ENCODE assay signal across 17 mouse cellular contexts in the genomic region with DNA sequence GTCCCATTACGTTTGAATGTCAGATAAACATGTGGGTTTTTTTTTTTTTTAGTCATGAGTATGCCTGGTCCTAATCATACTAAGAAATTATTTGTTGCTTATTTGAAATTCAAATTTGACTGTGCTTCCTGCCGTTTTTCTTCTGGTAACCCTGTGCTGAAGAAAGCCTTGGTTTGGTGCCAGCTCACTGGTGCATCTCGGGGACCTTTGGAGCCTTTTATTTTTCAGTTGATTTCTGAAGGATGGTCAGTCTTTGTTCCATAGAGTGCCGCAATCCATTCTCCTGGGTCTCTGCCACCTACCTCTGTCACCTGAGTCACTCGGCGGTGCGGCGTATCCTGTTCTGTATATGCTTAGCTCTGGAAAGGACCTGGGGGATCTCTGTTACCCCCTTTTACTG.
DNase-seq lines count a peak whose midpoint lies in the region; ATAC-seq and TF ChIP-seq lines count a peak whose summit lies in the region.
"Had no signal": no experiment of that assay in that cellular context is flagged by ENCODE, and none has a peak within 500 bp of the region (broad histone marks: within the 10 kb centered on the region; RNA-seq: fewer than 3 reads in every experiment).

No protein-coding gene starts in this region.

- intact Hi-C loops in gastrocnemius, adult 2 months (cut with DNase I) = no loop called here

- H3K9me3 ChIP-seq in midbrain, embryonic 12.5 days = no peaks in the 10 kb centered on the region
- no peaks in the 10 kb centered on the region for H3K9me3 ChIP-seq in midbrain, embryonic 10.5 days (replicated peaks)
- H3K9me3 ChIP-seq in forebrain, embryonic 13.5 days (replicated peaks) = no peaks in the 10 kb centered on the region
- H3K9me3 ChIP-seq: embryonic facial prominence, embryonic 15.5 days; heart, embryonic 12.5 days; lung, embryonic 15.5 days had no signal

- H3K27ac ChIP-seq in midbrain, embryonic 12.5 days (replicated peaks) = 0 out of 2 replicates have a peak overlapping the region, but pooled peaks have one; percentile 35
- H3K27ac ChIP-seq in midbrain, embryonic 10.5 days (replicated peaks) = no peak overlapping the region; the same call in 1 of the 2 replicates
- H3K27ac ChIP-seq in forebrain, embryonic 13.5 days = peak overlapping the region; percentile 79
- H3K27ac ChIP-seq in gastrocnemius, adult 2 months = no peak overlapping the region
- H3K27ac ChIP-seq: embryonic facial prominence, embryonic 15.5 days; lung, embryonic 15.5 days had no signal

- no peaks in the 10 kb centered on the region for H3K36me3 ChIP-seq in midbrain, embryonic 12.5 days
- H3K36me3 ChIP-seq in midbrain, embryonic 10.5 days = no peaks in the 10 kb centered on the region
- no peaks in the 10 kb centered on the region for H3K36me3 ChIP-seq in forebrain, embryonic 13.5 days (ENCODE audit: poor library complexity, severe bottlenecking)
- H3K36me3 ChIP-seq: embryonic facial prominence, embryonic 15.5 days; heart, embryonic 12.5 days; lung, embryonic 15.5 days had no signal

- peaks cover 20% of the 10 kb centered on the region for H3K27me3 ChIP-seq in midbrain, embryonic 12.5 days
- H3K27me3 ChIP-seq in midbrain, embryonic 10.5 days (ENCODE audit: low read depth, poor library complexity, severe bottlenecking) = peaks cover 25% of the 10 kb centered on the region
- no peaks in the 10 kb centered on the region for H3K27me3 ChIP-seq in forebrain, embryonic 13.5 days
- H3K27me3 ChIP-seq: embryonic facial prominence, embryonic 15.5 days; heart, embryonic 12.5 days; lung, embryonic 15.5 days had no signal

- no peak overlapping the region for H3K4me3 ChIP-seq in midbrain, embryonic 12.5 days
- H3K4me3 ChIP-seq in midbrain, embryonic 10.5 days = no peak overlapping the region
- H3K4me3 ChIP-seq in forebrain, embryonic 13.5 days = no peak overlapping the region
- no peak overlapping the region for H3K4me3 ChIP-seq in gastrocnemius, adult 2 months
- H3K4me3 ChIP-seq: embryonic facial prominence, embryonic 15.5 days; heart, embryonic 12.5 days; lung, embryonic 15.5 days had no signal

- WGBS in midbrain, embryonic 12.5 days = 73% methylated on average over 8 of the region's 8 CpGs
- 85% methylated on average over 8 of the region's 8 CpGs for WGBS in midbrain, embryonic 10.5 days
- WGBS in forebrain, embryonic 13.5 days = 39% methylated on average over 8 of the region's 8 CpGs

- no peak for DNase-seq in midbrain, embryonic 10.5 days (ENCODE audit: low spot score)
- DNase-seq in kidney, adult 8-10 months = peak; percentile 79 to 81
- peak; percentile 54 to 66 for DNase-seq in kidney, postnatal 4 days
- DNase-seq in gastrocnemius, adult 2 months = no peak
- no peak for DNase-seq in heart, adult 9 months (ENCODE audit: low spot score in 2 of 2)
- DNase-seq: cerebellum, adult 18-20 months; gastrocnemius, postnatal 25 days; heart, postnatal 4 days; layer of hippocampus, postnatal 36 days; left cerebral cortex, postnatal 4 days had no signal

- ATAC-seq in midbrain, embryonic 12.5 days (ENCODE audit: low FRiP score, low read depth) = no peak
- ATAC-seq in forebrain, embryonic 13.5 days = no peak
- ATAC-seq: intestine, postnatal 0 days had no signal

- peaks cover 39% of the 10 kb centered on the region for H3K4me1 ChIP-seq in midbrain, embryonic 12.5 days
- H3K4me1 ChIP-seq in midbrain, embryonic 10.5 days = peaks cover 18% of the 10 kb centered on the region
- peaks cover 57% of the 10 kb centered on the region for H3K4me1 ChIP-seq in forebrain, embryonic 13.5 days
- H3K4me1 ChIP-seq: heart, embryonic 12.5 days; lung, embryonic 15.5 days had no signal

- H3K4me2 ChIP-seq in midbrain, embryonic 12.5 days (replicated peaks) = no peak overlapping the region
- peak overlapping the region; percentile 15; the same call in 1 of the 2 replicates for H3K4me2 ChIP-seq in forebrain, embryonic 13.5 days
- H3K4me2 ChIP-seq: embryonic facial prominence, embryonic 15.5 days; heart, embryonic 12.5 days; liver, embryonic 11.5 days; lung, embryonic 15.5 days had no signal

- H3K9ac ChIP-seq in midbrain, embryonic 12.5 days (replicated peaks) = no peak overlapping the region
- H3K9ac ChIP-seq in forebrain, embryonic 13.5 days = no peak overlapping the region
- H3K9ac ChIP-seq: embryonic facial prominence, embryonic 15.5 days; heart, embryonic 12.5 days; lung, embryonic 15.5 days had no signal

- TF ChIP-seq CTCF in gastrocnemius, adult 2 months (IDR thresholded peaks at IDR 0.05) = no peak

Comparison
In these comparisons a context has a peak if more than half of its experiments do, and no peak if none do; other contexts are left out.
1. H3K27ac ChIP-seq: peak in midbrain, embryonic 12.5 days (single experiment) and forebrain, embryonic 13.5 days (single experiment); none in midbrain, embryonic 10.5 days (single experiment) and gastrocnemius, adult 2 months (single experiment).
2. DNase-seq: peak in kidney, adult 8-10 months (2 of 2) and kidney, postnatal 4 days (2 of 2); none in midbrain, embryonic 10.5 days (single experiment), gastrocnemius, adult 2 months (single experiment) and heart, adult 9 months (0 of 2).